Mouse (Mus musculus) liver, embryonic 14.5 days (tissue): Measurements from ENCODE around the gene Cyp27a1.

Experiments
- CTCF ChIP-seq: IDR thresholded peaks from 2 replicates; pipeline ENCODE4 v1.5.1; 2016; ENCODE audit warnings: antibody characterized with exemption, low read depth, control low read depth
- EP300 ChIP-seq: IDR thresholded peaks from 2 replicates; pipeline ENCODE4 v1.6.1; 2016; ENCODE audit warnings: antibody characterized with exemption, low read depth

DNA sequence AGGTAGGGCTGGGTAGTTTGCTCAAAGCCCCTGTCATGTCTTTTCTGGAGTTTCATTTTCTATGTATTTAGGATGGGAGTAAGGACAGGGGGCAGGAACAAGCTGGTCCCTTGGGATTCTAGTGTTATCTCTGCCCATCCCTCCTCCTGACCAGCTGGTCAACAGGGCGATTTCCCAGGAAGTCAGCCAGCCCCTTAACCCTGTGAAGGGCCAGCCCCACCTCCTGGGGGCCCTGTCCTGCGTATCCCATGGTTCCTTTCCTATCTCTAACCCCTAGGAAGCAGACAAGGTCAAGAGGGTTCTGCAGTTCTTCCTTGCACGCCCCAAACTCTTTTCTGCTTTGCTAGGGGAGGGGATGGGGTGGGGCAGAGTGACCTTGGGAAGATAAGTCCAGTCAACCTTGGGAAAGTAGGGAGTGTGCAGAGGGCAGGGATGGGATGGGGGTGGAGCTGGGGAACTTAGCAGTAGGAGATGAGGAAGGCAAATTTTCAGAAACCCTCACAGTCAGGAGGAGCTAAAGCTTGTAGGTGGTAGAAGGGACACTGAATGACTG lies 65.6 kb downstream of the Cyp27a1 start:
- TF ChIP-seq EP300 (no peak), CTCF (no peak)
